Mouse (Mus musculus) forebrain, embryonic 10.5 days (tissue): Measurements from ENCODE around the gene Pigt. TPM values are rescaled to one million over a fixed set of nuclear protein-coding genes. Genes with fewer than 3 reads are reported as not detected.
A peak's percentile ranks its signal among the peaks of the same experiment; 100 is the strongest.

Experiments
- DNase-seq: peaks from one replicate; pipeline ENCODE4 v3.0.0-alpha.2; 2017; ENCODE audit warnings: low spot score; ENCODE audit errors: extremely low spot score
- H3K27ac ChIP-seq: fragments of 300-500 bp; sonication (generic); 2 replicates; pipeline ENCODE4 v1.5.1; 2016; ENCODE audit warnings: mild to moderate bottlenecking
- H3K27me3 ChIP-seq: fragments of 300-500 bp; sonication (generic); 2 replicates; pipeline ENCODE4 v1.6.1; 2016; ENCODE audit warnings: mild to moderate bottlenecking; ENCODE audit not compliant: poor library complexity, severe bottlenecking
- H3K36me3 ChIP-seq: fragments of 300-500 bp; sonication (generic); replicated peaks from 2 replicates; pipeline ENCODE4 v1.6.1; 2016; ENCODE audit warnings: mild to moderate bottlenecking, moderate library complexity
- H3K4me1 ChIP-seq: fragments of 300-500 bp; sonication (generic); 2 replicates; pipeline ENCODE4 v1.6.1; 2016
- H3K4me3 ChIP-seq: fragments of 300-500 bp; sonication (generic); 2 replicates; pipeline ENCODE4 v1.5.1; 2016; ENCODE audit warnings: mild to moderate bottlenecking, moderate library complexity
- H3K9me3 ChIP-seq: fragments of 300-500 bp; sonication (generic); 2 replicates; pipeline ENCODE4 v1.6.1; 2016; ENCODE audit warnings: mild to moderate bottlenecking, moderate library complexity
- WGBS: fragments of 180-500 bp; shearing (Covaris S2); methylation state at CpG from one replicate; pipeline ENCODE4 v1.1.7; 2016; 5-methylcytosine and 5-hydroxymethylcytosine counted together
- polyA plus RNA-seq: library from polyadenylated mRNA; unstranded; fragments of >200 nt; fragmentation: Nextera tagmentation; extraction: Ambion mirVana; gene quantifications from 2 replicates; pipeline ENCODE4 v1.2.1, GENCODE M21; 2016

Pigt gene
- 38.5 and 42.0 TPM in 2 replicates for polyA plus RNA-seq

DNA sequence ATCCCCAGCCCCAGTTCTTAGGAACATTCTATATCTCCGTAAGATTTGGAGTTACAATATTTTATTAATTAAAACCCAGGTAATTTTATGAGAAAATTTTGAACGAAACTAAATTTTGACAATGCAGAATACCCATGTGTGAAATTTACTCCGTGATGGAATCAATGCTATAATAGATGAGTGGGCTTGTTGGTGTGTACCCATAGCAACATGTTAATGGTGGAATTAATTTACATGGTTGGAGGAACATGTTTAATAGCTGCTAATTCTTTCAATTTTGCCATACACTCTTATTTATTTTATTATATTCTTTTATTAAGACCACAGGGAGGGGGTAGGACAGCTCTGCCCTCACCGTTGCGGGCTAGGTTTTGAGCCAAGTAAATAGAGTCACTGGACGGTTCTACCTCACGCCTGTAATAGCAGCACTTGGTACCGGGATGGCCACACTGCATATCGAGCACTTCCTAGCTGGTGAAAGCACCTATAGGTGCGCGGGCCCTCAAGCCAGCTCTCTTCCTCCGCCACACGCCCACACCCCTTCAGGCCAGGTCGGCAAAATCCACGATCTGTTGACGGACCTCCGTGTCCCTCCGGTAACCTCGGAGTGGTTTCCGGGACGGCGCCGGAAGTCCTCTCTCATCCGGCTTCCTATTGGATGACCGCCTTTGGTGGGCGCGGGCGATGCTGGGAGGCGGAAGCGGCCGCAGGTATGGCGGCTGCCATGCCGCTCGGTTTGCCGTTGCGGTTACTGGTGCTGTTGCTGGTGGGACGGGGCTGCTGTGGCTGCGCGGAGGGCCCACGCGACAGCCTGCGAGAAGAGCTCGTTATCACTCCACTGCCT lies at the start of gene Pigt:
Pigt (plus strand) TSS at position 674 of the 844 bp plus-strand sequence.
- Histone ChIP-seq H3K4me3 (peak within 1 kb of the TSS; percentile 77), H3K4me1 (peaks cover 20% of the 10 kb centered on the region), H3K36me3 (peaks cover 28% of the 10 kb centered on the region), H3K27ac (peak within 1 kb of the TSS; percentile 86), H3K27me3 (no peaks in the 10 kb centered on the region), H3K9me3 (no peaks in the 10 kb centered on the region)
- peak; percentile 88 for DNase-seq
- 4% methylated on average over 43 of the region's 43 CpGs for WGBS

DNA sequence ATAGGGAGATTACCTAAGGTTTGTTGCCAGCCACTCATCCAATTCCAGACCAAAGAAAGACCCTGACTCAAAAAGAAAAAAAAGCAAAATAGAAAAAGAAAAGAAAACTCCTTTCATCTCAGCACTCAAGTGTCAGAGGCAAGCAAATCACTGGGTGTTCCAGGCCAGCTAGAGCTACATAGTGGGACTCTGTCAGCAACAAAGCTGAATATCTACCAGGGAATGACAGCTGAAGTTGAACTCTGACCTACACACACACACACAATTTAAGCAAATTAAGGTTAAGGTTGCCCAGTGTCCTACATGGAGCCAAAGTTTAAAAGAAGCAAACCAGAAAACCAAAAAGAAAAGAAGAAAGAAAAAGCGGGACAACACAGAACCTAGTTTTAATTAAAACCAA lies 49.2 kb upstream of the Pigt start:
- no peaks in the 10 kb centered on the region for H3K36me3 ChIP-seq
- no peak overlapping the region for H3K4me3 ChIP-seq
- no peak for DNase-seq
- no peak overlapping the region for H3K27ac ChIP-seq
- 86% methylated on average over 1 of the region's 1 CpGs for WGBS
- H3K27me3 ChIP-seq = peaks cover 14% of the 10 kb centered on the region
- H3K9me3 ChIP-seq = no peaks in the 10 kb centered on the region
- peaks cover 18% of the 10 kb centered on the region for H3K4me1 ChIP-seq

DNA sequence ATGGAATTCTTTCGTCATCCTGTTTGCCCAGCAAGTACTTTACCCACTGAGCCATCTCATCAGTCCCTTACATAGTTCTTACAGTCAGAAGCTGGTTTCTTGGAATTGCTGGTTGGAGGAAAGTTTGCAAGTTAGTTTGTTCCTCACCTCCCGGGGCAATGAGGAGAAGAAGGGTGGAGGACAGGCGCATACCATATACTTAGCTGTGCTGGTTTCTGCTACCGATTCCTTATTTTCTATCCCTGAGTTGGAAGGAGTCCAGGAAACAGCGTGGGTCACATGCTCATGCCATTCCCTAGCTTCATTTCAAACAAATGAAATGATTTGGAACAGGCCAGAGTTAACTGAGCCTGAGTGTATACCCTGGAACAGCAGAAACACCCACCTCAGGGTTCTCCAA lies 48.4 kb upstream of the Pigt start:
- 87% methylated on average over 5 of the region's 5 CpGs for WGBS
- H3K27ac ChIP-seq = no peak overlapping the region
- H3K36me3 ChIP-seq = no peaks in the 10 kb centered on the region
- no peaks in the 10 kb centered on the region for H3K9me3 ChIP-seq
- DNase-seq = no peak
- peaks cover 10% of the 10 kb centered on the region for H3K4me1 ChIP-seq
- no peak overlapping the region for H3K4me3 ChIP-seq
- peaks cover 7% of the 10 kb centered on the region for H3K27me3 ChIP-seq

DNA sequence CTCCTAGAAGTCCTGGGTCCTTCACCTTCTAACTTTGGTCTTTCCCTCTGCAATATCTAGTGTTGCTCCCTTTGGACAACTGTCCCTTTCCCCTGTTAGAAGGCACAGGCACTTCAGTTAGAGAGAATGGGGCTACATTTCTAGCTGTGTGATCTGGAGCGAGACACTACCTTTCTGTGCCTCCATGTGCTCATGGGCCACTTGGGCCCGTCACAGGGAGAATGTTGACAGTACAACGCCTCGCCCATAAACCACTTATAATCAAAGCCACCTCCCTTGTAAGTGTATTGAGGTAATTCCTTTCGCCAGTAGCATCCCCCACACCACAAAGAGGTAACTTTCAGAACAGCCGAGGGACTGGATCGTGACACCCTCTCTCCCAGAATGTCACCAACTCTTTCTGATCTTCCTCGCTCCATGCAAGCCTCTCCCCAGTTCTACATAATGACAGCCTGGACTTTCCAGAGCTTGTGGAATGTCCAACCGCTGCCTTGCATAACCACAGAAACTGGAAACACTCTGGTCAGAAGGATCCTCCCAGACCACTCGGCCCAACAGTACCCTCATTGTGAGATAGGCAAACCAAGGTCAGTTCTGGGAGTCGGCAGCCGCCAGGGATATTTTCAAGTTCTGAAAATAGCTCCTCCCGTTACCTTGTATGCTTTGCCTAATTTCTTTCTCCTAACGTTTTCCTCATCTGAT lies 47.8 kb upstream of the Pigt start:
- no peak for DNase-seq
- peaks cover 9% of the 10 kb centered on the region for H3K4me1 ChIP-seq
- 91% methylated on average over 14 of the region's 14 CpGs for WGBS

DNA sequence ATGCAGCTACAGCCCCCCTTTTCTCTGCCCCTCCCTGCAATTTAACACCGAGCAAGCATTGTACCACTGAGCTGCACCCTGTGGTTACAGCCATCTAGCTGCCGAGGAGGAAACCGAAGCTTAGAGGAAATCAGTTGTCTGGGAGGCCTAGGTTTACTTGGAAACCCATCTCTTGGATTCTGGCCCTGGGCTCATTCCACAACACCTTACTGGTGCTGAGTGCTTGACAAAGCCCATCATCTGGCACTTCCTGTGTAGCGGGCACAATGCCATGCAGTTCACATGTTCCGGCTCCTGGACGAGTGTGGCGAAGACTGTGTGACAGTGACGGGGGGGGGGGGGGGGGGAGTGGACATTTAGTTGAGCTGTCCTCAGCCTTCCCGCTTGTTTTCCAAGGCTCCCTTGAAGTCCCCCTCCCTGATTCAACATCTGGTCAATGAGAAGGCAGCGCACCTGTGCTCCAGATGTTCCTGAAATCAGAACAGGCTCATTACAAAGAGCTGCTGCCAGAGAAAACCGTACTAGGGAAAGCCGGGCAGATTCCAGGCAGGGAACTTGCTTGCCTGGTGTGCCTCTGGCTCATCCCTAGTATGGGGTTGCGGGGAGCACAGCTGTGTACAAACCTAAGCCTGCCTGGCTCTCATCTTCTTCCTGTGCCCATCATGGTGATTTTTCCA lies 45.2 kb upstream of the Pigt start:
- Histone ChIP-seq H3K36me3 (no peaks in the 10 kb centered on the region), H3K4me3 (no peak overlapping the region), H3K9me3 (no peaks in the 10 kb centered on the region), H3K27ac (no peak overlapping the region), H3K27me3 (peaks cover 3% of the 10 kb centered on the region; the same call in 1 of the 2 replicates), H3K4me1 (peaks cover 24% of the 10 kb centered on the region)
- WGBS = 51% methylated on average over 13 of the region's 13 CpGs
- DNase-seq = no peak

More for the DNA sequence above, 47.8 kb upstream of the Pigt start:
- Histone ChIP-seq H3K27ac (no peak overlapping the region), H3K9me3 (no peaks in the 10 kb centered on the region), H3K4me3 (no peak overlapping the region), H3K36me3 (no peaks in the 10 kb centered on the region), H3K27me3 (peaks cover 5% of the 10 kb centered on the region; the same call in 1 of the 2 replicates)

DNA sequence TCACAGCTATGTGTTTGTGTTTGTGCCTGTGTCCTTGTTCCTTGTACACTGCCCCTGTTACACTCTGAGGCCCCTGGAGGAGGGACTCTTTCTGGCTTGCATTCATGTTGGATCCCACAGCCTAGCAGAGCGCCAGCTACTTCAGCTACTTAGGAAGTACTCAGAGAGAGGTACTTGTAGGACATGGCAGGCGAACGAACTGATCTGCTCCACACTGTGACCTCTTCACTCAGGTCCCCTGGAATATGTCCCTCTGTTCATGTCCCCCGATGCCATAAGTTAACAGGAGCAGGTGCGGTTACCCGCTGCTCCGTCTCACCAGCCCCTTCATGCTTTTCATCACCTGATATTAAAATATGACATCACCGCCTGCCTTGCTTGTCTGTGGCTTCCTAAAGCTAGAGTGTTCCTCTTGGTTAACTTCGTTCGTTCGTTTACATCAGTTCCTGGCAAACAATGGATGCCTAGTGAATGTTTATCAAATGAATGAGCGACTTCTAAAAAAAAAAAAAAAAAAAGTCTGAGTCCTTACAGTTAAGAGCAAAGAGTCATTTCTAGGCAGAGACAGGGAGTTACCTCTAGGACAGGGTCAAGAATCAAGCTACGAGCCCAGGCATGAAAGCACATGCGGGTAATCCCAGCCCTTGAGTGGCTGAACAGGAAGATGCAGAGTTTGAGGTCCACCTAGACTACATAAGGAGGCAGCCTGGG lies 44.1 kb upstream of the Pigt start:
- Histone ChIP-seq H3K9me3 (no peaks in the 10 kb centered on the region), H3K36me3 (no peaks in the 10 kb centered on the region), H3K27ac (no peak overlapping the region), H3K4me1 (peaks cover 33% of the 10 kb centered on the region), H3K27me3 (peaks cover 3% of the 10 kb centered on the region; the same call in 1 of the 2 replicates), H3K4me3 (no peak overlapping the region)
- DNase-seq = no peak
- WGBS = 85% methylated on average over 14 of the region's 14 CpGs

DNA sequence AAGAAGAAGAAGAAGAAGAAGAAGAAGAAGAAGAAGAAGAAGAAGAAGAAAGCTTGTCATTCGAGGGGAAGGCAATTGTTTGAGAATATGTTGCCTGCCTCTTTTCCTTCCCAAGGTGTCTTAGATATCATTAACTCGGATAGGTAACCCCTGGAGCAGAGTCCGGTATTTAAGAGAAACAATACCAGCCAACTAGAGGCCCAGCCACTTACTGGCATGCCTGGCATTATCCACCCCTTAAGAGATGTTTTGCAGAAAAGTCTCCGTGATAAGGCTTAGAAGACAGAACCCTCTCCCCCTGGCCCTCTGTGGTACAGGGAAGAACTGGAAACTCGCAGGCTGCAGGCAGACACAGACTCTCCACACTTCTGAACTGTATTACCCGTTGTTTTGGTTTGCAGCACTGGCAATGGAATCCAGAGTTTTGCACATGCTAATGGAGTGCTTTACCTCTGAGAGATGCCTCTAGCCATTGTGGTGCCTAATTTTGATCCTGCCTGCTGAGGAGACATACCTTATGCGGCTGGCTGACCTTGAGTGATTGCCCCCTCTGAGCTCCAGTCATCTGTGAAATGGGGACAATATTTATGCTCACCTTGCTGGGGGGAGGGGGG lies 43.3 kb upstream of the Pigt start:
- Histone ChIP-seq H3K4me3 (no peak overlapping the region), H3K27me3 (peaks cover 3% of the 10 kb centered on the region; the same call in 1 of the 2 replicates), H3K9me3 (no peaks in the 10 kb centered on the region), H3K27ac (no peak overlapping the region), H3K4me1 (peaks cover 33% of the 10 kb centered on the region), H3K36me3 (no peaks in the 10 kb centered on the region)
- DNase-seq = no peak
- WGBS = 71% methylated on average over 7 of the region's 7 CpGs

DNA sequence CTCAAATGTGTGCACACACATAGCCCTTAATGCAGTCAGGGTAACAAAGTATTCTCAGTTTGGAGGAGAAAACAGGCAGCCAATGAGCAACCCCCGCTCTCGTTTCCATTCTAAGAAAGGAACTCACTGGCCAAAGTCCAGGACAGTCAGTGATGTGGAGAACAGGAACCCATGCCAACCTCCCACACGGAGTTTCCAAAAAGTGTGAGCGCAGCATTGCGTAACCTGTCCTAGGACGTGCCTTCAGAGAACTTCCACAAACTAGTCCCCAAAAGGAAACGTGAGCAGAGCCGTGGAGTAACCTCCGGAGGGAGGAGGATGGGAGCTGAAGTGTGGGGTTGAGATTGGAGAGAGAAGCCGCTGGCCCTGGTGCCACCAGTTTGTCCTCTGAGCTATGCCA lies 42.5 kb upstream of the Pigt start:
- no peak for DNase-seq
- Histone ChIP-seq H3K27me3 (peaks cover 3% of the 10 kb centered on the region; the same call in 1 of the 2 replicates), H3K4me1 (peaks cover 33% of the 10 kb centered on the region), H3K27ac (no peak overlapping the region), H3K9me3 (no peaks in the 10 kb centered on the region), H3K36me3 (no peaks in the 10 kb centered on the region), H3K4me3 (no peak overlapping the region)
- 83% methylated on average over 10 of the region's 10 CpGs for WGBS

DNA sequence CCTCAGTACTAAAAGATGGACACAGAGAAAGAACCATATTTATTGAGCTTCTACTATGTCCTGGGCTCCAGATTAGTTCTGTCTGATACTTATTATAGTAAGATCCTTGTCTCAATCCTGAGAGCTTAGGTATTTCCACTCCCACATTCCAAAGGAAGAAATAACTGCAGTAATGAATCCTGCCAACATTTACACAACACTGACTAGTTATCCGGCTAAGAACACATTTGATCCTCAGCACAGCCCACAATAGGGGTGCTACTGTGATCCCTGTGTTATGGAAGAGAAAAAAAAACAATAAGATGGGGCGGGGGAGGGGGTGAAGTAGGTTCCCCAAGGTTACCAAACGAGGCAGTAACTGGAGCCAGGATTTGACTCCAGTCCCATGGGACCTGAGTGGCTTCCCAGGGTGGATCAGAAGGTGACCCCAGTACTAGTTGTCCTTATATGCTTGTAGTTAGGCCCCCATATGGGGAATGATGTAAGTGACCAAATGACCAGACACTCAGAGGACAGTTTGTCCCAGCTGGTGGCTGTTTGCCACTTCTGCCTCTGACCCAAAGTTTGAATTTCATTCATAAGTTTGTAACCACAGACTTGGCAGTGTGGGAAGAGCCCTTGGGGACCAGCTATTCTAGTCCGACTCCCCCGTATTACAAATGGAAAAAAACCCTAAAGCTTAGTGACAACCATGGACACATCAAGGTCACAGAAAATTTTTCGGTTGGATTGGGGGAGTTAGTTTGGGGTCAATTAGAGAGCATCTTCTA lies 41.7 kb upstream of the Pigt start:
- WGBS = 76% methylated on average over 6 of the region's 6 CpGs
- DNase-seq = no peak
- Histone ChIP-seq H3K9me3 (no peaks in the 10 kb centered on the region), H3K36me3 (no peaks in the 10 kb centered on the region), H3K4me1 (peaks cover 33% of the 10 kb centered on the region), H3K27ac (no peak overlapping the region), H3K27me3 (peaks cover 3% of the 10 kb centered on the region; the same call in 1 of the 2 replicates), H3K4me3 (no peak overlapping the region)

DNA sequence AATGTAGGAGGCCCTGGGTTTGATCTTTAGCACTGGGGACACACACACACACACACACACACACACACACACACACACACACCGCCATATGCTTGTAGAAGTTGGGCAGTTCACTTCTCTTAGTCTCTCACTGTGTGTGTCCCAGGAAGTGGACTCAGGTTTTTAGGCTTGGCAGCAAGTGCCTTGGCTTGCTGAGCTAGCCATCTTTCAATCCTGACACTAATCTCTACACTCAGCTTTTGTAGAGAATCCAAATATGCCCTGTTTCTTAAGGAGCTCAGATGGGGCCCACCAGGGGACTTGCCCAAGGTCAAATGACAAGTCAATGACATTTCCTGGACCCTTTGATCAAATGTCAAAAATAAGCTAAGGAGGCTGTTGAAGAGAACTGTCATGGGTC lies 40.9 kb upstream of the Pigt start:
- H3K9me3 ChIP-seq = no peaks in the 10 kb centered on the region
- H3K27ac ChIP-seq = peak overlapping the region; percentile 81
- DNase-seq = no peak
- H3K36me3 ChIP-seq = no peaks in the 10 kb centered on the region
- H3K27me3 ChIP-seq = peaks cover 3% of the 10 kb centered on the region; the same call in 1 of the 2 replicates
- H3K4me1 ChIP-seq = peaks cover 35% of the 10 kb centered on the region
- H3K4me3 ChIP-seq = peak overlapping the region; percentile 34; the same call in 1 of the 2 replicates
- 84% methylated on average over 1 of the region's 1 CpGs for WGBS

DNA sequence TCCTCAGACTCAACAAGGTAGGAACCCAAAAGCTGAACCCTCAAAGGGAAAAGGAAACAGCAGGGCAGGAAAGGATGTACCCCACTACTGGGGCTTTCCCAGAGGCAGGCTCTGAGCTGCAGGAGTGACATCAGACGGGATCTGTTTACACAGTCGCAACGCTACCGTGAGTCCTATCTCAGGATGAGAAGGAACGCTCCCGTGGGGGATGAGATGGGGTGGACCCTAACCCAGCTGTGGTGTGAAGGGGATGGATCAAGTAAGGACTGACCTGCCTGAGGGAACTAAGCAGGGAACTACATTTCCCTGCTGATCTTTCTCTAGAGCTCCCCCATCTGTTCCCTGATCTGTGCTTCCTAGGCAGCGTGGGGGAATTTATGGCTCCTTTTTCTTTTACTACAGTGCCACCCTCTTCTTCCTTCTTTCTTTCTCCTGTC lies 40.4 kb upstream of the Pigt start, which contains the start of gene Sys1:
Sys1 (plus strand) TSS at position 101 of the 437 bp plus-strand sequence.
- H3K27ac ChIP-seq = peak within 1 kb of the TSS; percentile 81
- H3K9me3 ChIP-seq = no peaks in the 10 kb centered on the region
- peaks cover 3% of the 10 kb centered on the region; the same call in 1 of the 2 replicates for H3K27me3 ChIP-seq
- H3K36me3 ChIP-seq = no peaks in the 10 kb centered on the region
- peak within 1 kb of the TSS; percentile 34 for H3K4me3 ChIP-seq
- 3% methylated on average over 7 of the region's 7 CpGs for WGBS
- H3K4me1 ChIP-seq = peaks cover 37% of the 10 kb centered on the region
- no peak for DNase-seq
